Mouse (Mus musculus) midbrain, embryonic 14.5 days (tissue): ENCODE data around the gene Ift81. TPM values are rescaled to one million over a fixed set of nuclear protein-coding genes. Genes with fewer than 3 reads are reported as not detected.

Experiments used
- ATAC-seq: fragments of 200-750 bp; cut with Nextera tagmentation; 2 replicates; pipeline ENCODE4 v1.8.0; 2017; ENCODE audit warnings: moderate number of reproducible peaks, moderate library complexity; ENCODE audit not compliant: low FRiP score, low TSS enrichment
- DNase-seq: peaks from one replicate; pipeline ENCODE4 v3.0.0-alpha.2; 2015
- H3K27ac ChIP-seq: fragments of 300-500 bp; sonication (generic); replicated peaks from 2 replicates; pipeline ENCODE4 v1.5.1; 2014; ENCODE audit warnings: mild to moderate bottlenecking, low read depth, low read length, moderate library complexity
- H3K27me3 ChIP-seq: fragments of 300-500 bp; sonication (generic); 2 replicates; pipeline ENCODE4 v1.6.1; 2014; ENCODE audit warnings: low read length, control low read depth, mixed read lengths; ENCODE audit not compliant: control insufficient read depth, insufficient read depth
- H3K36me3 ChIP-seq: fragments of 300-500 bp; sonication (generic); 2 replicates; pipeline ENCODE4 v1.6.1; 2014; ENCODE audit warnings: low read length, control low read depth; ENCODE audit not compliant: control insufficient read depth, insufficient read depth
- H3K4me1 ChIP-seq: fragments of 300-500 bp; sonication (generic); 2 replicates; pipeline ENCODE4 v1.6.1; 2014; ENCODE audit warnings: mild to moderate bottlenecking, antibody characterized with exemption, low read length, control low read depth; ENCODE audit not compliant: control insufficient read depth, insufficient read depth
- H3K4me2 ChIP-seq: fragments of 300-500 bp; sonication (generic); 2 replicates; pipeline ENCODE4 v1.6.1; 2014; ENCODE audit warnings: mild to moderate bottlenecking, low read length, moderate library complexity
- H3K4me3 ChIP-seq: fragments of 300-500 bp; sonication (generic); replicated peaks from 2 replicates; pipeline ENCODE4 v1.5.1; 2014; ENCODE audit warnings: low read depth, low read length
- H3K9ac ChIP-seq: fragments of 300-500 bp; sonication (generic); replicated peaks from 2 replicates; pipeline ENCODE4 v1.6.1; 2014; ENCODE audit warnings: mild to moderate bottlenecking, low read length, moderate library complexity
- H3K9me3 ChIP-seq: fragments of 300-500 bp; sonication (generic); 2 replicates; pipeline ENCODE4 v1.6.1; 2016; ENCODE audit warnings: low read length, control low read depth, mixed read lengths; ENCODE audit not compliant: control insufficient read depth
- WGBS: fragments of 180-500 bp; shearing (Covaris S2); extraction: QIAGEN DNeasy Blood & Tissue Kit; methylation state at CpG from one replicate; pipeline ENCODE4 v1.1.7; 2014; 5-methylcytosine and 5-hydroxymethylcytosine counted together
- polyA plus RNA-seq: library from polyadenylated mRNA; unstranded; fragments of >200 nt; fragmentation: Nextera tagmentation; extraction: Ambion mirVana; gene quantifications from 2 replicates; pipeline ENCODE4 v1.2.1, GENCODE M21; 2014

Ift81 gene
- polyA plus RNA-seq, 1 experiment from 2014 or later, result 64.4 TPM

- H3K36me3 ChIP-seq, result no peaks in the 10 kb centered on the region
- DNase-seq (no peak), ATAC-seq (no peak)
- no peaks in the 10 kb centered on the region for H3K9me3 ChIP-seq
- 72% methylated on average over 23 of the region's 23 CpGs for WGBS
- H3K27me3 ChIP-seq, result no peaks in the 10 kb centered on the region
- H3K9ac ChIP-seq, result no peak overlapping the region
- no peak overlapping the region for H3K4me2 ChIP-seq
- H3K4me1 ChIP-seq, result no peaks in the 10 kb centered on the region
- H3K4me3 ChIP-seq, result no peak overlapping the region
- H3K27ac ChIP-seq, result no peak overlapping the region
Observed at GRCm38 (mm10) chr5:122520254-122521129, 93.8 kb downstream of the Ift81 start.

DNA sequence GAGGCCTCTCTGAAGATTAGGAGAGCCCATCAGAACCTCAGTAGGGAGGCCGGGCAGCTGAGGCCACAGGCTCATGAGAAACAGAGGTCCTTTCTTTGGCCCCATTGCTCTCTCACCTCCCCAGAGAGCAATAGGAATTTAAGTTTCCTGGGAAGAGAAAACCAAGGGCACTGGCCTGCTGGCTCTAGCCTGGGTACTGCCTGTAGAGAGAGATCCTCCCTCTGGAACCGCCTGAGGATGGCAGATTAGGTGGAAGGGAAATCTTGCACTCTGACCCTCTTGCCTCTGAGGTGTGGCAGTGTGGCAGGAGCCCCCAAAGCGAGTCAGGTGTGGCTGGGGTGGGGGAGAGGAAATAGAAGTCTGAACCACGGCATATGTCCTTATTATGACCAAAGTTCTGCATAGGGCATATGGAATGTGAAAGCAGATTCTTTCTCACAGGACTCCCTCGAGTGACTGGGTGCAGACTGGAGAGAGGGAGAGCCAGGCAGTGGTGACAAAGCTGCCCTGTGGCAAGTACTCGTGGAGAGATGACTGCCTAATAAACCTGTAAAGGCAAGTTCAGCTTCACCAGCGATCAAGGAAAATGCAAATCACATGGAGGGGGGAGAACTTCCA is 95.2 kb downstream of the Ift81 start:
- no peaks in the 10 kb centered on the region for H3K36me3 ChIP-seq
- no peak overlapping the region for H3K9ac ChIP-seq
- no peaks in the 10 kb centered on the region for H3K27me3 ChIP-seq
- H3K4me2 ChIP-seq, result no peak overlapping the region
- H3K4me1 ChIP-seq, result peaks cover 3% of the 10 kb centered on the region; the same call in 1 of the 2 replicates
- ATAC-seq (no peak), DNase-seq (no peak)
- H3K4me3 ChIP-seq, result no peak overlapping the region
- H3K9me3 ChIP-seq, result no peaks in the 10 kb centered on the region
- H3K27ac ChIP-seq, result no peak overlapping the region
- WGBS, result 59% methylated on average over 7 of the region's 7 CpGs

DNA sequence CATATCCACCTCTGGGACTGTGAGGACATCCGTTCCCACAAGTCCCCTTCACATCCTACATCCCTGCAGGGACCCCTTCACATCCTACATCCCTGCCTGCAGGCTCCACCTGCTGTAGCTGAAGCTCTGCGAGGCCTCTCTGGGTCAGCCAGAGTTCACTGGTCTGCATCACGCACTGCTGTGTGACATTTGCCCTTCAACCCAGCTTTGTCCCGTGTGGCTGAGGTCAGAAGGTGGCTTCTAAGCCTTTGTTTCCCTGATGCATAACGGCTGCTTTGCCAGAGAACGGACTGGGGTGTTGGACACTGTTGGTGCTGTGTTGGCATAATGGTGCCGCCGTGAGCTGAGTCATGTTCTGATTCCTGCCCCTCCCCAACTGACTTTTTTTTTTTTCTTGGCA is 96.1 kb downstream of the Ift81 start:
- ATAC-seq, result no peak
- Histone ChIP-seq H3K36me3 (no peaks in the 10 kb centered on the region), H3K27ac (no peak overlapping the region), H3K27me3 (no peaks in the 10 kb centered on the region), H3K9ac (no peak overlapping the region), H3K4me3 (no peak overlapping the region), H3K9me3 (no peaks in the 10 kb centered on the region), H3K4me2 (no peak overlapping the region), H3K4me1 (peaks cover 9% of the 10 kb centered on the region)
- WGBS, result 17% methylated on average over 8 of the region's 8 CpGs
- no peak for DNase-seq

GRCm38 (mm10) chr5:122516901-122517300 is 97.4 kb downstream of the Ift81 start:
- DNase-seq, result no peak
- WGBS, result 86% methylated on average over 5 of the region's 5 CpGs
- no peak for ATAC-seq
- H3K4me1 ChIP-seq, result peaks cover 9% of the 10 kb centered on the region
- no peak overlapping the region for H3K9ac ChIP-seq
- H3K9me3 ChIP-seq, result no peaks in the 10 kb centered on the region
- no peak overlapping the region for H3K4me2 ChIP-seq
- no peaks in the 10 kb centered on the region for H3K36me3 ChIP-seq
- H3K27me3 ChIP-seq, result no peaks in the 10 kb centered on the region
- H3K4me3 ChIP-seq, result no peak overlapping the region
- no peak overlapping the region for H3K27ac ChIP-seq

DNA sequence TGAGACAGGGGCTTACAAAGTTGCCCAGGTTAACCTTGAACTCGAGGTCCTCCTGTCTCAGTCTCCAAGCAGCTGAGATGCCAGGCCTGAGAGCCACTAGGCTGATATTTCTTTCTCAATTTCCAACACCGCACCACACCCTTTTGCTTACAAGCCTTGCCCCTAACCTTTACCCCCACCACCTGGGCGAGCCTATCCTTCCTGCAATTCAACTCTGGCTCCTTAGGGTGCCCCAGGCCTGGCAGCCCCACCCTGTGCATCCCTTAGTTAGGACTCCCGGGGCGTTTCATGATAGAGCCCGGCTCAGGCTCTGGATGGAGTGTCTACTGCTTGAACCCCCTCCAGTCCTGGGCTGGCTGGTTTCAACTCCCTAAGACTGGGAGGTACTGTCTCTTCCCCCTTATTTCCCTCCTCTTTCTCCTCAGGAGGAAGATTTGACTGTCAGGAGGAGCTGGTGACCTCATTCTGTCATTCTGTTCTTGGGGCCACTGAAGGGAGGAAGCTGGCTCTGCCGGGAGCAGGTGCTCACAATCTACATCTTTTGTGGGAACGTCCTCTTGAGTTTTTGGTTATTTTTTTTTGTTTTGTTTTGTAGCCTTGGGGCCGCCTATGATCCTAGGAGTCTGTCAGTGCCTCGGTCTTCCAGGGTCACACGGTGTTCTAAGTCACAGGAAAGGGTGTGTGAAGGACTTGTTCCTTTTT is 98.1 kb downstream of the Ift81 start:
- no peaks in the 10 kb centered on the region for H3K9me3 ChIP-seq
- H3K27ac ChIP-seq, result no peak overlapping the region
- DNase-seq (no peak), ATAC-seq (no peak)
- no peak overlapping the region for H3K9ac ChIP-seq
- H3K4me2 ChIP-seq, result no peak overlapping the region
- H3K36me3 ChIP-seq, result no peaks in the 10 kb centered on the region
- no peaks in the 10 kb centered on the region for H3K27me3 ChIP-seq
- peaks cover 9% of the 10 kb centered on the region for H3K4me1 ChIP-seq
- H3K4me3 ChIP-seq, result no peak overlapping the region
- 80% methylated on average over 11 of the region's 11 CpGs for WGBS

DNA sequence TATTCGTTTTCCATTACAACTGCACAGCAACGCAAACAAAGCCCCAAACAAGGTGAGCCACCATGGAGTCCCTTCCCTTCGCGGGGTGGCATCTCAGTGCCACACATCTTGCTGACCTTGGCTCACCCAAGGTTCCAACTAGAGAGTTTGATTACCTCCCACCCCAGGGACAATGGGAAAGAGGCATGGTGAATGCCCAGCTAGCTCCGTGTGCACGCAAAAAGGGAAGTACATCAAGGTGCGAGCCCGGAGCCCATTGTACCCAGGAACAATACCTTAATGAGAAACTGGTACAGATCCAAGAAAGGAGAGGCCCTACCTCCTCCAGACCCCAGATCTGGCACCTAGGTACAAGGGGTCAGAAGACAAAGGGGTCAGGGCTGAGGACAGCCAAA is 100.2 kb downstream of the Ift81 start:
- Histone ChIP-seq H3K4me3 (no peak overlapping the region), H3K27ac (no peak overlapping the region), H3K27me3 (no peaks in the 10 kb centered on the region), H3K36me3 (no peaks in the 10 kb centered on the region), H3K4me2 (peak overlapping the region; percentile 30), H3K9me3 (no peaks in the 10 kb centered on the region), H3K9ac (no peak overlapping the region; the same call in 1 of the 2 replicates), H3K4me1 (peaks cover 9% of the 10 kb centered on the region)
- WGBS, result 9% methylated on average over 8 of the region's 8 CpGs
- DNase-seq (no peak), ATAC-seq (no peak)

- 39% methylated on average over 23 of the region's 23 CpGs for whole genome bisulfite sequencing
- Histone ChIP-seq H3K27me3 (no peaks in the 10 kb centered on the region), H3K27ac (no peak overlapping the region), H3K36me3 (no peaks in the 10 kb centered on the region), H3K9me3 (no peaks in the 10 kb centered on the region), H3K4me2 (peak overlapping the region; percentile 30), H3K9ac (no peak overlapping the region; the same call in 1 of the 2 replicates), H3K4me1 (peaks cover 9% of the 10 kb centered on the region), H3K4me3 (no peak overlapping the region)
- DNase-seq (peak; percentile 51), ATAC-seq (no peak)
Observed at GRCm38 (mm10) chr5:122513421-122514126, 100.7 kb downstream of the Ift81 start.

- Histone ChIP-seq H3K4me1 (peaks cover 9% of the 10 kb centered on the region), H3K4me3 (no peak overlapping the region), H3K9ac (no peak overlapping the region), H3K27ac (no peak overlapping the region), H3K27me3 (no peaks in the 10 kb centered on the region), H3K36me3 (no peaks in the 10 kb centered on the region), H3K9me3 (no peaks in the 10 kb centered on the region), H3K4me2 (no peak overlapping the region)
- ATAC-seq (no peak), DNase-seq (no peak)
- WGBS, result 65% methylated on average over 6 of the region's 6 CpGs
Observed at GRCm38 (mm10) chr5:122512011-122512410, 102.3 kb downstream of the Ift81 start.
